Mouse (Mus musculus): ENCODE data around the gene Mrgprd. TPM values are rescaled to one million over a fixed set of nuclear protein-coding genes. Genes with fewer than 3 reads are reported as not detected.

Mrgprd gene
- polyA plus RNA-seq, 1 experiment from 2014 or later: not detected

DNA sequence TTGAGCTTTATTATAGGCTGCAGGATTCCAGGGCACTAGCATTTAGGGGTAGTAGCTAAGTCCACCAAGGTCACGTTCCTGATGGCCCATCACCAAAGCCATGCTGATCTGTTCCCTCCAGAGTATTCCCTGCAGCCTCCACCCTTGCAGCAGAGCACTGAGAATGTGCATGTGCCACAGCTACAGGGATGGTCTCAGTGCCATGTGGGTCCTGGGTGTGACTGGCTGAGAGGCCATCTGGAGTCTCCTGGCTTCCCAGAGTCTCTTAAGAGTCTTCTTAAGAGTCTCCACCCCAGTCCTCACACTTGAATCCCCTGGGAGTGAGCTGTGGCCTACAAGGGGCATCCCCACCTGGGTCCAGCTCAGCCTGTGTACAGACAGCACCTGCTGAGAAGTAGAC is 4.8 kb upstream of the Mrgprd start:
- no peak overlapping the region for H3K9ac ChIP-seq (ENCODE audit: low read length)
- no peak overlapping the region for H3K4me3 ChIP-seq (ENCODE audit: low read length)
- H3K36me3 ChIP-seq (ENCODE audit: control insufficient read depth, insufficient read depth): no peaks in the 10 kb centered on the region
- no peaks in the 10 kb centered on the region for H3K27me3 ChIP-seq (ENCODE audit: control insufficient read depth, insufficient read depth, low read length)
- ATAC-seq (replicated peaks; ENCODE audit: extremely low read depth, insufficient read depth, low FRiP score): no peak
- H3K4me1 ChIP-seq (ENCODE audit: control insufficient read depth, insufficient read depth, low read length): no peaks in the 10 kb centered on the region
- 69% methylated on average over 1 of the region's 1 CpGs for WGBS
- no peak overlapping the region for H3K27ac ChIP-seq (ENCODE audit: low read length)
- no peak overlapping the region for H3K4me2 ChIP-seq (ENCODE audit: low read depth, low read length)
- no peaks in the 10 kb centered on the region for H3K9me3 ChIP-seq (replicated peaks; ENCODE audit: control insufficient read depth, low read length)

- Histone ChIP-seq H3K27me3 (ENCODE audit: control insufficient read depth, insufficient read depth, low read length) (no peaks in the 10 kb centered on the region), H3K4me3 (ENCODE audit: low read length) (no peak overlapping the region), H3K9ac (ENCODE audit: low read length) (no peak overlapping the region), H3K9me3 (replicated peaks; ENCODE audit: control insufficient read depth, low read length) (no peaks in the 10 kb centered on the region), H3K27ac (ENCODE audit: low read length) (no peak overlapping the region), H3K4me1 (ENCODE audit: control insufficient read depth, insufficient read depth, low read length) (no peaks in the 10 kb centered on the region), H3K36me3 (ENCODE audit: control insufficient read depth, insufficient read depth) (no peaks in the 10 kb centered on the region), H3K4me2 (ENCODE audit: low read depth, low read length) (no peak overlapping the region)
- no peak for ATAC-seq (replicated peaks; ENCODE audit: extremely low read depth, insufficient read depth, low FRiP score)
- WGBS: 50% methylated on average over 5 of the region's 5 CpGs
Measured at GRCm38 (mm10) chr7:145310526-145310925, 4.1 kb upstream of the Mrgprd start.

DNA sequence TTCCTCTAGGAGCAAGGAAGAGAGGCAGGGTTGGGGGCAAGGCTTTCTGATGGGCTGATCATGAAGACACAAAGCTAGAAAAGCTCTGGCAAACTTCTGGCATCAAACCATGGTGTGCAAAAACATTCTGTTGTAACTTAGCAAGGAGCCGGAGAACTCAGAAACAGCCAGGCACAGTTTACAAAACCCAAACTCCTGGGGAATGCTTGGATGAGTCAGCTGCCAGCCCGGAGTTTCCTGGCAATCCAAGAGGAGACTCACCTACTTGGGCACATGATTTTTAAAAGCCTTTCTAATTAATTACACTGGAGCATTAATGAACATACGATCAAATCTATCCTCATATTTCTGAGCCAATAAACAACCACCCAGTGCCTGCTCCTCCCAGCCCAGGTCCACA is 2.5 kb upstream of the Mrgprd start:
- WGBS: 71% methylated on average over 3 of the region's 3 CpGs
- ATAC-seq (replicated peaks; ENCODE audit: extremely low read depth, insufficient read depth, low FRiP score): no peak
- Histone ChIP-seq H3K9me3 (replicated peaks; ENCODE audit: control insufficient read depth, low read length) (no peaks in the 10 kb centered on the region), H3K4me2 (ENCODE audit: low read depth, low read length) (no peak overlapping the region), H3K4me3 (ENCODE audit: low read length) (no peak overlapping the region), H3K27me3 (ENCODE audit: control insufficient read depth, insufficient read depth, low read length) (no peaks in the 10 kb centered on the region), H3K4me1 (ENCODE audit: control insufficient read depth, insufficient read depth, low read length) (no peaks in the 10 kb centered on the region), H3K9ac (ENCODE audit: low read length) (no peak overlapping the region), H3K27ac (ENCODE audit: low read length) (no peak overlapping the region), H3K36me3 (ENCODE audit: control insufficient read depth, insufficient read depth) (no peaks in the 10 kb centered on the region)

DNA sequence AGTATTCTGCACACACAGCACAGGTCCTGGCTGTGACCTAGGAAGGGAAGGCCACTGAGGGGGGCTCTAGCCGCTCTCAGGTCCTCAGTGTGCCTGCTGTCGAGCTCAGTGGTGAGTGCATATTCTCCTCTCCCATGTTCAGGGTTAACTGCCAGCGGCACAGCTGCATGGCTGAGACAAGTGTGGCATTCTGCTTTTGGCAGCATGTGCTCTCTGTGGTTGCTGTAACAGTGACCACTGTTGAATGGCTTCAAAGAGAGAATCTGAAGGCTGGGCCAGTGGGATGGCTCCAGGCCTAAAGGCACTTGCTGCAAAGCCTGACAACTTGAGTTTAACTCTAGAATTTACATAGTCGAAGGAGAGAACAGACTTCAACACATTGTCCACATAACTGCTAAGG is 2.9 kb downstream of the Mrgprd start:
- Histone ChIP-seq H3K4me3 (ENCODE audit: low read length) (no peak overlapping the region), H3K9ac (ENCODE audit: low read length) (no peak overlapping the region), H3K4me2 (ENCODE audit: low read depth, low read length) (no peak overlapping the region), H3K27me3 (ENCODE audit: control insufficient read depth, insufficient read depth, low read length) (no peaks in the 10 kb centered on the region), H3K27ac (ENCODE audit: low read length) (no peak overlapping the region), H3K4me1 (ENCODE audit: control insufficient read depth, insufficient read depth, low read length) (no peaks in the 10 kb centered on the region), H3K9me3 (replicated peaks; ENCODE audit: control insufficient read depth, low read length) (no peaks in the 10 kb centered on the region), H3K36me3 (ENCODE audit: control insufficient read depth, insufficient read depth) (no peaks in the 10 kb centered on the region)
- no peak for ATAC-seq (replicated peaks; ENCODE audit: extremely low read depth, insufficient read depth, low FRiP score)
- whole genome bisulfite sequencing: 63% methylated on average over 4 of the region's 4 CpGs

- no peak overlapping the region for H3K4me2 ChIP-seq (ENCODE audit: low read depth, low read length)
- H3K27me3 ChIP-seq (ENCODE audit: control insufficient read depth, insufficient read depth, low read length): no peaks in the 10 kb centered on the region
- H3K4me1 ChIP-seq (ENCODE audit: control insufficient read depth, insufficient read depth, low read length): no peaks in the 10 kb centered on the region
- H3K4me3 ChIP-seq (ENCODE audit: low read length): no peak overlapping the region
- H3K9me3 ChIP-seq (replicated peaks; ENCODE audit: control insufficient read depth, low read length): no peaks in the 10 kb centered on the region
- ATAC-seq (replicated peaks; ENCODE audit: extremely low read depth, insufficient read depth, low FRiP score): no peak
- 54% methylated on average over 3 of the region's 3 CpGs for WGBS
- H3K36me3 ChIP-seq (ENCODE audit: control insufficient read depth, insufficient read depth): no peaks in the 10 kb centered on the region
- no peak overlapping the region for H3K27ac ChIP-seq (ENCODE audit: low read length)
- H3K9ac ChIP-seq (ENCODE audit: low read length): no peak overlapping the region
Measured at GRCm38 (mm10) chr7:145319481-145319880, 4.8 kb downstream of the Mrgprd start.

- no peak overlapping the region for H3K27ac ChIP-seq (ENCODE audit: low read length)
- no peak overlapping the region for H3K4me3 ChIP-seq (ENCODE audit: low read length)
- no peak overlapping the region for H3K9ac ChIP-seq (ENCODE audit: low read length)
- no peaks in the 10 kb centered on the region for H3K27me3 ChIP-seq (ENCODE audit: control insufficient read depth, insufficient read depth, low read length)
- no peaks in the 10 kb centered on the region for H3K36me3 ChIP-seq (ENCODE audit: control insufficient read depth, insufficient read depth)
- ATAC-seq (replicated peaks; ENCODE audit: extremely low read depth, insufficient read depth, low FRiP score): no peak
- H3K9me3 ChIP-seq (replicated peaks; ENCODE audit: control insufficient read depth, low read length): no peaks in the 10 kb centered on the region
- H3K4me2 ChIP-seq (ENCODE audit: low read depth, low read length): no peak overlapping the region
- WGBS: 38% methylated on average over 4 of the region's 4 CpGs
- no peaks in the 10 kb centered on the region for H3K4me1 ChIP-seq (ENCODE audit: control insufficient read depth, insufficient read depth, low read length)
Measured at GRCm38 (mm10) chr7:145323607-145324006, 9.0 kb downstream of the Mrgprd start.

DNA sequence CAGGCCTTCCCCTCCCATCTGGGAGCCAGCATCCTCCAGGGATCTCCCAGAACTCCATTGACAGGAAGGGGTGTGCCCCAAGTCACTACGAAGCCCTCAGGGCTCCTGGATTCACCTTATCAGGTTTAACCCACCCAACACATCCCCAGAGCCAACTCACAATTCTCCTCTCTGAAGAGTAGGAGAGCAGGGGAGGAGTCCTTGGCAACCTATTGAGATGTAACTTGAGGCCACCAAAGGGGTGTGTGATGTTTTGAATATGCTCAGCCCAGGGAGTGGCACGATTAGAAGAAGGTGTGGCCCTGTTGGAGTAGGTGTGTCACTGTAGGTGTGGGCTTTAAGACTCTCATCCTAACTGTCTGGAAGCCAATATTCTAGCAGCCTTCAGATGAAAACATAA is 11.1 kb downstream of the Mrgprd start:
- Histone ChIP-seq H3K4me2 (ENCODE audit: low read depth, low read length) (no peak overlapping the region), H3K36me3 (ENCODE audit: control insufficient read depth, insufficient read depth) (no peaks in the 10 kb centered on the region), H3K27me3 (ENCODE audit: control insufficient read depth, insufficient read depth, low read length) (no peaks in the 10 kb centered on the region), H3K9me3 (replicated peaks; ENCODE audit: control insufficient read depth, low read length) (no peaks in the 10 kb centered on the region), H3K4me3 (ENCODE audit: low read length) (no peak overlapping the region), H3K4me1 (ENCODE audit: control insufficient read depth, insufficient read depth, low read length) (peaks cover 6% of the 10 kb centered on the region), H3K9ac (ENCODE audit: low read length) (no peak overlapping the region), H3K27ac (ENCODE audit: low read length) (no peak overlapping the region)
- ATAC-seq (replicated peaks; ENCODE audit: extremely low read depth, insufficient read depth, low FRiP score): no peak
- WGBS: 25% methylated on average over 2 of the region's 2 CpGs

- H3K4me3 ChIP-seq (ENCODE audit: low read length): no peak overlapping the region
Measured at GRCm38 (mm10) chr7:145329982-145330381, 15.3 kb downstream of the Mrgprd start.

DNA sequence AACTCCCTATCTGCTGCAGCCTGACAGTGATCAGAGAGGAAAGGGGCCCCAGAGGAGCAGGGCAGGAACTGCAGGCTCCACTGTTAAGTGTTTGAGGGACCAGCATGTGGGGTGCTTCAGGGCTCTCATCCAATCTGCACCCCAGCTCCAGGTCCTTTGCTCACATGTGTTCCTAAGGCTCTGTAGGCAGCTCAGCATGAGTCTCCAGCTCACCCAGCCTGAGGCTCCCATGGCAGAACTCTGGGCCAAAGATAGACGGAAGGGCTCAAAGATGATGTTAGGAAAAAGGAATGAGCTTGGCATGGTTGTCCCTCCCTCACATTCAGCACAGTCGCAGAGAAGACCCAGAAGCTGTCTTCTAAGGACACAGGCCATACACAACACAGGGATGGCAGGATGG is 16.0 kb downstream of the Mrgprd start:
- Histone ChIP-seq H3K4me3 (ENCODE audit: low read length) (no peak overlapping the region), H3K27me3 (ENCODE audit: control insufficient read depth, insufficient read depth, low read length) (no peaks in the 10 kb centered on the region), H3K4me1 (ENCODE audit: control insufficient read depth, insufficient read depth, low read length) (peaks cover 14% of the 10 kb centered on the region), H3K4me2 (ENCODE audit: low read depth, low read length) (no peak overlapping the region), H3K36me3 (ENCODE audit: control insufficient read depth, insufficient read depth) (no peaks in the 10 kb centered on the region), H3K9ac (ENCODE audit: low read length) (no peak overlapping the region), H3K27ac (ENCODE audit: low read length) (no peak overlapping the region), H3K9me3 (replicated peaks; ENCODE audit: control insufficient read depth, low read length) (no peaks in the 10 kb centered on the region)
- 37% methylated on average over 2 of the region's 2 CpGs for WGBS
- no peak for ATAC-seq (replicated peaks; ENCODE audit: extremely low read depth, insufficient read depth, low FRiP score)

More at GRCm38 (mm10) chr7:145329982-145330381, 15.3 kb downstream of the Mrgprd start:
- Histone ChIP-seq H3K36me3 (ENCODE audit: control insufficient read depth, insufficient read depth) (no peaks in the 10 kb centered on the region), H3K4me2 (ENCODE audit: low read depth, low read length) (no peak overlapping the region), H3K9ac (ENCODE audit: low read length) (no peak overlapping the region), H3K27ac (ENCODE audit: low read length) (no peak overlapping the region), H3K4me1 (ENCODE audit: control insufficient read depth, insufficient read depth, low read length) (peaks cover 12% of the 10 kb centered on the region), H3K27me3 (ENCODE audit: control insufficient read depth, insufficient read depth, low read length) (no peaks in the 10 kb centered on the region), H3K9me3 (replicated peaks; ENCODE audit: control insufficient read depth, low read length) (no peaks in the 10 kb centered on the region)
- WGBS: 42% methylated on average over 2 of the region's 2 CpGs
- ATAC-seq (replicated peaks; ENCODE audit: extremely low read depth, insufficient read depth, low FRiP score): no peak

Data from heart, embryonic 16.5 days (tissue).